Mouse (Mus musculus): Measurements from ENCODE around the gene Sec24a.
"Not testable (repeated sequence)": the region's sequence is repeated elsewhere in the genome, so short reads cannot be mapped to it uniquely, and the experiment has no call there.

Gene Sec24a

GRCm38 (mm10) chr11:51763213-51763907, at the start of gene Sec24a, which contains the start of gene Sar1b:
TSS of gene Sec24a (minus strand) at chr11:51763634.
TSS of gene Sar1b (plus strand) at chr11:51763687.
- peak; percentile 90 for DNase-seq

- DNase-seq, result no peak
Measured at GRCm38 (mm10) chr11:51812022-51812546, 48.6 kb upstream of the Sec24a start.

GRCm38 (mm10) chr11:51811230-51811629, 47.8 kb upstream of the Sec24a start:
- DNase-seq, result no peak

- DNase-seq, result peak; percentile 61
Measured at GRCm38 (mm10) chr11:51809632-51810224, 46.3 kb upstream of the Sec24a start.

- DNase-seq, result no peak
Measured at GRCm38 (mm10) chr11:51807108-51807879, 43.9 kb upstream of the Sec24a start.

- peak; percentile 89 for DNase-seq
Measured at GRCm38 (mm10) chr11:51805221-51805981, 42.0 kb upstream of the Sec24a start.

- DNase-seq, result no peak
Measured at GRCm38 (mm10) chr11:51800634-51801325, 37.3 kb upstream of the Sec24a start.

- peak; percentile 8 for DNase-seq
Measured at GRCm38 (mm10) chr11:51796272-51796671, 32.8 kb upstream of the Sec24a start.

GRCm38 (mm10) chr11:51790662-51791061, 27.2 kb upstream of the Sec24a start:
- DNase-seq, result no peak

- not testable (repeated sequence) for DNase-seq
Measured at GRCm38 (mm10) chr11:51789735-51790134, 26.3 kb upstream of the Sec24a start.

- peak; percentile 33 for DNase-seq
Measured at GRCm38 (mm10) chr11:51785926-51786325, 22.5 kb upstream of the Sec24a start.

- DNase-seq, result no peak
Measured at GRCm38 (mm10) chr11:51782721-51783120, 19.3 kb upstream of the Sec24a start.

GRCm38 (mm10) chr11:51780773-51781267, 17.4 kb upstream of the Sec24a start:
- DNase-seq, result no peak

- DNase-seq, result no peak
Measured at GRCm38 (mm10) chr11:51777478-51777877, 14.0 kb upstream of the Sec24a start.

GRCm38 (mm10) chr11:51775507-51775906, 12.1 kb upstream of the Sec24a start:
- no peak for DNase-seq

- no peak for DNase-seq
Measured at GRCm38 (mm10) chr11:51768296-51768695, 4.9 kb upstream of the Sec24a start.

GRCm38 (mm10) chr11:51767579-51768220, 4.3 kb upstream of the Sec24a start:
- DNase-seq, result no peak

GRCm38 (mm10) chr11:51764816-51765215, 1.4 kb upstream of the Sec24a start:
- no peak for DNase-seq

- no peak for DNase-seq
Measured at GRCm38 (mm10) chr11:51763955-51764354, 521 bp upstream of the Sec24a start.

GRCm38 (mm10) chr11:51761241-51761640, 2.2 kb downstream of the Sec24a start:
- DNase-seq, result no peak

GRCm38 (mm10) chr11:51759941-51760657, 3.3 kb downstream of the Sec24a start:
- no peak for DNase-seq

Measured in retina, postnatal 1 day (tissue).